Mouse (Mus musculus): ENCODE data around the gene Nap1l1. TPM values are rescaled to one million over a fixed set of nuclear protein-coding genes. Genes with fewer than 3 reads are reported as not detected.

Nap1l1 gene
- polyA plus RNA-seq, 1 experiment = 265 TPM

GRCm38 (mm10) chr10:111539724-111540324 lies 66.8 kb downstream of the Nap1l1 start:
- Histone ChIP-seq H3K36me3 (ENCODE audit: control insufficient read depth, insufficient read depth) (no peaks in the 10 kb centered on the region), H3K79me2 (ENCODE audit: control insufficient read depth, insufficient read depth) (no peaks in the 10 kb centered on the region), H3K79me3 (ENCODE audit: low read depth) (no peaks in the 10 kb centered on the region), H3K27me3 (ENCODE audit: control insufficient read depth, insufficient read depth, insufficient read length) (no peaks in the 10 kb centered on the region), H3K4me3 (ENCODE audit: insufficient read depth, poor library complexity, severe bottlenecking) (no peak overlapping the region), H3ac (ENCODE audit: control insufficient read depth, insufficient read length, low read depth) (peak overlapping the region; percentile 27)
- TF ChIP-seq FOSL1 (IDR thresholded peaks at IDR 0.05; ENCODE audit: insufficient read depth, low read length, poor library complexity, severe bottlenecking) (peak; percentile 16), MAX (IDR thresholded peaks at IDR 0.05) (peak; percentile 51), CTCF (IDR thresholded peaks at IDR 0.05; ENCODE audit: control insufficient read depth, insufficient read depth, insufficient read length) (no peak)

GRCm38 (mm10) chr10:111540678-111541077 lies 67.7 kb downstream of the Nap1l1 start:
- H3K36me3 ChIP-seq (ENCODE audit: control insufficient read depth, insufficient read depth) = no peaks in the 10 kb centered on the region
- H3ac ChIP-seq (ENCODE audit: control insufficient read depth, insufficient read length, low read depth) = no peak overlapping the region
- H3K79me3 ChIP-seq (ENCODE audit: low read depth) = no peaks in the 10 kb centered on the region
- H3K27me3 ChIP-seq (ENCODE audit: control insufficient read depth, insufficient read depth, insufficient read length) = no peaks in the 10 kb centered on the region
- TF ChIP-seq FOSL1 (IDR thresholded peaks at IDR 0.05; ENCODE audit: insufficient read depth, low read length, poor library complexity, severe bottlenecking) (no peak), CTCF (IDR thresholded peaks at IDR 0.05; ENCODE audit: control insufficient read depth, insufficient read depth, insufficient read length) (no peak), MYOG (IDR thresholded peaks at IDR 0.05; ENCODE audit: control insufficient read depth, extremely low read depth, insufficient read length) (no peak), MAX (IDR thresholded peaks at IDR 0.05) (no peak), MYOD1 (IDR thresholded peaks at IDR 0.05; ENCODE audit: control insufficient read depth, insufficient read length, low read depth) (no peak), CEBPB (IDR thresholded peaks at IDR 0.05; ENCODE audit: low read depth) (no peak), USF1 (IDR thresholded peaks at IDR 0.05; ENCODE audit: low read depth) (no peak)
- H3K79me2 ChIP-seq (ENCODE audit: control insufficient read depth, insufficient read depth) = no peaks in the 10 kb centered on the region
- no peak overlapping the region for H3K4me3 ChIP-seq (ENCODE audit: insufficient read depth, poor library complexity, severe bottlenecking)

GRCm38 (mm10) chr10:111543106-111543505 lies 70.1 kb downstream of the Nap1l1 start:
- no peak for TF ChIP-seq MYOG (IDR thresholded peaks at IDR 0.05; ENCODE audit: control insufficient read depth, extremely low read depth, insufficient read length)
- no peak for TF ChIP-seq MAX (IDR thresholded peaks at IDR 0.05)
- TF ChIP-seq CEBPB (IDR thresholded peaks at IDR 0.05; ENCODE audit: low read depth) = no peak
- no peak for TF ChIP-seq USF1 (IDR thresholded peaks at IDR 0.05; ENCODE audit: low read depth)
- no peak for TF ChIP-seq CTCF (IDR thresholded peaks at IDR 0.05; ENCODE audit: control insufficient read depth, insufficient read depth, insufficient read length)
- no peak for TF ChIP-seq MYOD1 (IDR thresholded peaks at IDR 0.05; ENCODE audit: control insufficient read depth, insufficient read length, low read depth)
- no peak for TF ChIP-seq FOSL1 (IDR thresholded peaks at IDR 0.05; ENCODE audit: insufficient read depth, low read length, poor library complexity, severe bottlenecking)
- H3ac ChIP-seq (ENCODE audit: control insufficient read depth, insufficient read length, low read depth) = no peak overlapping the region
- no peaks in the 10 kb centered on the region for H3K79me2 ChIP-seq (ENCODE audit: control insufficient read depth, insufficient read depth)
- H3K27me3 ChIP-seq (ENCODE audit: control insufficient read depth, insufficient read depth, insufficient read length) = no peaks in the 10 kb centered on the region
- H3K79me3 ChIP-seq (ENCODE audit: low read depth) = no peaks in the 10 kb centered on the region
- H3K36me3 ChIP-seq (ENCODE audit: control insufficient read depth, insufficient read depth) = no peaks in the 10 kb centered on the region
- no peak overlapping the region for H3K4me3 ChIP-seq (ENCODE audit: insufficient read depth, poor library complexity, severe bottlenecking)

- Histone ChIP-seq H3K36me3 (ENCODE audit: control insufficient read depth, insufficient read depth) (no peaks in the 10 kb centered on the region), H3K27me3 (ENCODE audit: control insufficient read depth, insufficient read depth, insufficient read length) (no peaks in the 10 kb centered on the region), H3ac (ENCODE audit: control insufficient read depth, insufficient read length, low read depth) (peak overlapping the region; percentile 9), H3K79me2 (ENCODE audit: control insufficient read depth, insufficient read depth) (no peaks in the 10 kb centered on the region), H3K4me3 (ENCODE audit: insufficient read depth, poor library complexity, severe bottlenecking) (no peak overlapping the region), H3K79me3 (ENCODE audit: low read depth) (no peaks in the 10 kb centered on the region)
- TF ChIP-seq CEBPB (IDR thresholded peaks at IDR 0.05; ENCODE audit: low read depth) = no peak
- peak; percentile 31 for TF ChIP-seq USF1 (IDR thresholded peaks at IDR 0.05; ENCODE audit: low read depth)
- peak; percentile 81 for TF ChIP-seq MAX (IDR thresholded peaks at IDR 0.05)
- no peak for TF ChIP-seq MYOD1 (IDR thresholded peaks at IDR 0.05; ENCODE audit: control insufficient read depth, insufficient read length, low read depth)
- TF ChIP-seq CTCF (IDR thresholded peaks at IDR 0.05; ENCODE audit: control insufficient read depth, insufficient read depth, insufficient read length) = no peak
- TF ChIP-seq MYOG (IDR thresholded peaks at IDR 0.05; ENCODE audit: control insufficient read depth, extremely low read depth, insufficient read length) = no peak
- peak; percentile 99 for TF ChIP-seq FOSL1 (IDR thresholded peaks at IDR 0.05; ENCODE audit: insufficient read depth, low read length, poor library complexity, severe bottlenecking)
Observed at GRCm38 (mm10) chr10:111543781-111544260, 70.8 kb downstream of the Nap1l1 start.

GRCm38 (mm10) chr10:111544311-111544710 lies 71.3 kb downstream of the Nap1l1 start:
- no peak for TF ChIP-seq FOSL1 (IDR thresholded peaks at IDR 0.05; ENCODE audit: insufficient read depth, low read length, poor library complexity, severe bottlenecking)
- TF ChIP-seq CEBPB (IDR thresholded peaks at IDR 0.05; ENCODE audit: low read depth) = peak; percentile 79
- TF ChIP-seq MYOG (IDR thresholded peaks at IDR 0.05; ENCODE audit: control insufficient read depth, extremely low read depth, insufficient read length) = no peak
- Histone ChIP-seq H3ac (ENCODE audit: control insufficient read depth, insufficient read length, low read depth) (no peak overlapping the region), H3K79me3 (ENCODE audit: low read depth) (no peaks in the 10 kb centered on the region), H3K4me3 (ENCODE audit: insufficient read depth, poor library complexity, severe bottlenecking) (no peak overlapping the region), H3K79me2 (ENCODE audit: control insufficient read depth, insufficient read depth) (no peaks in the 10 kb centered on the region), H3K27me3 (ENCODE audit: control insufficient read depth, insufficient read depth, insufficient read length) (no peaks in the 10 kb centered on the region), H3K36me3 (ENCODE audit: control insufficient read depth, insufficient read depth) (no peaks in the 10 kb centered on the region)

GRCm38 (mm10) chr10:111545648-111546047 lies 72.6 kb downstream of the Nap1l1 start:
- Histone ChIP-seq H3K4me3 (ENCODE audit: insufficient read depth, poor library complexity, severe bottlenecking) (no peak overlapping the region), H3K79me3 (ENCODE audit: low read depth) (no peaks in the 10 kb centered on the region), H3K36me3 (ENCODE audit: control insufficient read depth, insufficient read depth) (no peaks in the 10 kb centered on the region), H3K79me2 (ENCODE audit: control insufficient read depth, insufficient read depth) (no peaks in the 10 kb centered on the region), H3ac (ENCODE audit: control insufficient read depth, insufficient read length, low read depth) (no peak overlapping the region), H3K27me3 (ENCODE audit: control insufficient read depth, insufficient read depth, insufficient read length) (no peaks in the 10 kb centered on the region)
- no peak for TF ChIP-seq MAX (IDR thresholded peaks at IDR 0.05)
- TF ChIP-seq MYOD1 (IDR thresholded peaks at IDR 0.05; ENCODE audit: control insufficient read depth, insufficient read length, low read depth) = no peak
- TF ChIP-seq FOSL1 (IDR thresholded peaks at IDR 0.05; ENCODE audit: insufficient read depth, low read length, poor library complexity, severe bottlenecking) = no peak
- TF ChIP-seq CTCF (IDR thresholded peaks at IDR 0.05; ENCODE audit: control insufficient read depth, insufficient read depth, insufficient read length) = no peak
- no peak for TF ChIP-seq CEBPB (IDR thresholded peaks at IDR 0.05; ENCODE audit: low read depth)

Other genes with a start within 250 kb of the Nap1l1 start
- 1.2 TPM for gene Bbs10, start 174.5 kb upstream of the Nap1l1 start, polyA plus RNA-seq (2012; fragmentation: generic; extraction: Trizol)
- gene Phlda1, start 33.1 kb downstream of the Nap1l1 start, polyA plus RNA-seq (2012; fragmentation: generic; extraction: Trizol) = 111 TPM